Mouse (Mus musculus): ENCODE results near the gene Clip2. TPM values are rescaled to one million over a fixed set of nuclear protein-coding genes. Genes with fewer than 3 reads are reported as not detected.
"Not testable (repeated sequence)": the region's sequence is repeated elsewhere in the genome, so short reads cannot be mapped to it uniquely, and the experiment has no call there.

The Clip2 gene
- polyA plus RNA-seq, 1 experiment from 2014 or later = 3.6 TPM

GRCm38 (mm10) chr5:134462316-134462715 is 89.9 kb downstream of the Clip2 start:
- H3K4me2 ChIP-seq (replicated peaks) = no peak overlapping the region
- no peak overlapping the region for H3K4me3 ChIP-seq (replicated peaks)
- no peaks in the 10 kb centered on the region for H3K9me3 ChIP-seq
- H3K36me3 ChIP-seq = no peaks in the 10 kb centered on the region
- H3K4me1 ChIP-seq (replicated peaks) = peaks cover 13% of the 10 kb centered on the region
- no peak overlapping the region for H3K27ac ChIP-seq
- H3K27me3 ChIP-seq (replicated peaks) = no peaks in the 10 kb centered on the region
- no peak overlapping the region for H3K9ac ChIP-seq
- 81% methylated on average over 2 of the region's 2 CpGs for WGBS
- ATAC-seq = no peak

- H3K27ac ChIP-seq = no peak overlapping the region
- no peak for ATAC-seq
- 94% methylated on average over 4 of the region's 4 CpGs for WGBS
Observed at GRCm38 (mm10) chr5:134460546-134460945, 91.7 kb downstream of the Clip2 start.

GRCm38 (mm10) chr5:134459096-134459495 is 93.1 kb downstream of the Clip2 start:
- 80% methylated on average over 7 of the region's 7 CpGs for WGBS
- H3K27me3 ChIP-seq (replicated peaks) = no peaks in the 10 kb centered on the region
- H3K4me3 ChIP-seq (replicated peaks) = no peak overlapping the region
- H3K36me3 ChIP-seq = no peaks in the 10 kb centered on the region
- ATAC-seq = no peak
- no peak overlapping the region for H3K27ac ChIP-seq
- H3K9me3 ChIP-seq = no peaks in the 10 kb centered on the region
- H3K9ac ChIP-seq = no peak overlapping the region
- no peak overlapping the region for H3K4me2 ChIP-seq (replicated peaks)
- H3K4me1 ChIP-seq (replicated peaks) = peaks cover 12% of the 10 kb centered on the region

More at GRCm38 (mm10) chr5:134460546-134460945, 91.7 kb downstream of the Clip2 start:
- Histone ChIP-seq H3K4me1 (replicated peaks) (no peaks in the 10 kb centered on the region), H3K9me3 (no peaks in the 10 kb centered on the region), H3K9ac (no peak overlapping the region), H3K36me3 (no peaks in the 10 kb centered on the region), H3K4me3 (replicated peaks) (no peak overlapping the region), H3K4me2 (replicated peaks) (no peak overlapping the region), H3K27me3 (replicated peaks) (no peaks in the 10 kb centered on the region)

- H3K4me1 ChIP-seq (replicated peaks) = peaks cover 17% of the 10 kb centered on the region
- 81% methylated on average over 3 of the region's 3 CpGs for WGBS
- H3K27ac ChIP-seq = no peak overlapping the region
- H3K4me3 ChIP-seq (replicated peaks) = no peak overlapping the region
- H3K9me3 ChIP-seq = no peaks in the 10 kb centered on the region
- no peaks in the 10 kb centered on the region for H3K36me3 ChIP-seq
- ATAC-seq = no peak
- no peak overlapping the region for H3K9ac ChIP-seq
- no peak overlapping the region for H3K4me2 ChIP-seq (replicated peaks)
- no peaks in the 10 kb centered on the region for H3K27me3 ChIP-seq (replicated peaks)
Observed at GRCm38 (mm10) chr5:134458416-134458815, 93.8 kb downstream of the Clip2 start.

- ATAC-seq = no peak
- Histone ChIP-seq H3K9me3 (no peaks in the 10 kb centered on the region), H3K4me1 (replicated peaks) (peaks cover 20% of the 10 kb centered on the region), H3K27me3 (replicated peaks) (no peaks in the 10 kb centered on the region), H3K4me2 (replicated peaks) (no peak overlapping the region), H3K36me3 (peaks cover under 1% of the 10 kb centered on the region; the same call in 1 of the 2 replicates), H3K4me3 (replicated peaks) (no peak overlapping the region), H3K9ac (no peak overlapping the region), H3K27ac (no peak overlapping the region)
- 98% methylated on average over 2 of the region's 2 CpGs for WGBS
Observed at GRCm38 (mm10) chr5:134457371-134457770, 94.9 kb downstream of the Clip2 start.

- WGBS = under 1% methylated on average over 44 of the region's 44 CpGs
- peaks cover 20% of the 10 kb centered on the region for H3K4me1 ChIP-seq (replicated peaks)
- no peaks in the 10 kb centered on the region for H3K27me3 ChIP-seq (replicated peaks)
- peak within 1 kb of the TSS; percentile 86 for H3K27ac ChIP-seq
- no peaks in the 10 kb centered on the region for H3K9me3 ChIP-seq
- H3K9ac ChIP-seq = peak within 1 kb of the TSS; percentile 86
- H3K4me2 ChIP-seq (replicated peaks) = peak within 1 kb of the TSS; percentile 77
- peak; percentile 78 for ATAC-seq
- peak within 1 kb of the TSS; percentile 72 for H3K4me3 ChIP-seq (replicated peaks)
- peaks cover 9% of the 10 kb centered on the region for H3K36me3 ChIP-seq
Observed at GRCm38 (mm10) chr5:134456503-134456962, 95.7 kb downstream of the Clip2 start, which contains the start of gene Gtf2ird1. TSS of gene Gtf2ird1 (minus strand) at chr5:134456716.

GRCm38 (mm10) chr5:134455914-134456423 is 96.3 kb downstream of the Clip2 start:
- under 1% methylated on average over 17 of the region's 17 CpGs for WGBS
- Histone ChIP-seq H3K9ac (peak overlapping the region; percentile 86), H3K4me2 (replicated peaks) (peak overlapping the region; percentile 77), H3K9me3 (no peaks in the 10 kb centered on the region), H3K27me3 (replicated peaks) (no peaks in the 10 kb centered on the region), H3K4me1 (replicated peaks) (peaks cover 20% of the 10 kb centered on the region), H3K4me3 (replicated peaks) (peak overlapping the region; percentile 72), H3K27ac (peak overlapping the region; percentile 86), H3K36me3 (peaks cover 9% of the 10 kb centered on the region)
- ATAC-seq = peak; percentile 71

GRCm38 (mm10) chr5:134455186-134455895 is 96.9 kb downstream of the Clip2 start:
- no peaks in the 10 kb centered on the region for H3K9me3 ChIP-seq
- peak overlapping the region; percentile 77 for H3K4me2 ChIP-seq (replicated peaks)
- H3K36me3 ChIP-seq = peaks cover 9% of the 10 kb centered on the region
- WGBS = 1% methylated on average over 21 of the region's 21 CpGs
- H3K9ac ChIP-seq = peak overlapping the region; percentile 86
- H3K27ac ChIP-seq = peak overlapping the region; percentile 86
- no peaks in the 10 kb centered on the region for H3K27me3 ChIP-seq (replicated peaks)
- H3K4me3 ChIP-seq (replicated peaks) = peak overlapping the region; percentile 72
- peaks cover 20% of the 10 kb centered on the region for H3K4me1 ChIP-seq (replicated peaks)
- ATAC-seq = peak; percentile 53

GRCm38 (mm10) chr5:134454421-134454820 is 97.8 kb downstream of the Clip2 start:
- Histone ChIP-seq H3K4me1 (replicated peaks) (peaks cover 20% of the 10 kb centered on the region), H3K27me3 (replicated peaks) (no peaks in the 10 kb centered on the region), H3K9ac (peak overlapping the region; percentile 86), H3K36me3 (peaks cover 9% of the 10 kb centered on the region), H3K4me3 (replicated peaks) (peak overlapping the region; percentile 72), H3K27ac (peak overlapping the region; percentile 86), H3K4me2 (replicated peaks) (peak overlapping the region; percentile 77), H3K9me3 (no peaks in the 10 kb centered on the region)
- WGBS = 11% methylated on average over 9 of the region's 9 CpGs
- ATAC-seq = 0 out of 2 replicates have a peak, but pooled peaks have one; percentile 24

GRCm38 (mm10) chr5:134453577-134453976 is 98.7 kb downstream of the Clip2 start:
- H3K27me3 ChIP-seq (replicated peaks) = no peaks in the 10 kb centered on the region
- H3K36me3 ChIP-seq = peaks cover 9% of the 10 kb centered on the region
- H3K9me3 ChIP-seq = no peaks in the 10 kb centered on the region
- peak overlapping the region; percentile 77; the same call in 1 of the 2 replicates for H3K4me2 ChIP-seq (replicated peaks)
- peaks cover 20% of the 10 kb centered on the region for H3K4me1 ChIP-seq (replicated peaks)
- 20% methylated on average over 1 of the region's 1 CpGs for WGBS
- H3K4me3 ChIP-seq (replicated peaks) = no peak overlapping the region
- H3K27ac ChIP-seq = no peak overlapping the region
- no peak overlapping the region for H3K9ac ChIP-seq
- ATAC-seq = no peak

GRCm38 (mm10) chr5:134446755-134447154 is 105.5 kb downstream of the Clip2 start:
- H3K4me3 ChIP-seq (replicated peaks); H3K9ac ChIP-seq; H3K36me3 ChIP-seq; H3K27ac ChIP-seq; ATAC-seq; H3K27me3 ChIP-seq (replicated peaks); H3K9me3 ChIP-seq; H3K4me2 ChIP-seq (replicated peaks): not testable (repeated sequence)
- 83% methylated on average over 4 of the region's 4 CpGs for WGBS
- H3K4me1 ChIP-seq (replicated peaks) = peaks cover 22% of the 10 kb centered on the region

- Histone ChIP-seq H3K27ac (peak overlapping the region; percentile 59), H3K36me3 (no peaks in the 10 kb centered on the region), H3K9me3 (no peaks in the 10 kb centered on the region), H3K27me3 (replicated peaks) (no peaks in the 10 kb centered on the region), H3K4me1 (replicated peaks) (peaks cover 22% of the 10 kb centered on the region), H3K4me3 (replicated peaks) (no peak overlapping the region), H3K4me2 (replicated peaks) (peak overlapping the region; percentile 38), H3K9ac (peak overlapping the region; percentile 29)
- peak; percentile 30; the same call in 1 of the 2 replicates for ATAC-seq
- 13% methylated on average over 10 of the region's 10 CpGs for WGBS
Observed at GRCm38 (mm10) chr5:134445895-134446294, 106.3 kb downstream of the Clip2 start.
